Mouse (Mus musculus) layer of hippocampus, adult 11-12 months (tissue): ENCODE measurements around the gene Il11.
A peak's percentile ranks its signal among the peaks of the same experiment; 100 is the strongest.
"Not testable (repeated sequence)": the region's sequence is repeated elsewhere in the genome, so short reads cannot be mapped to it uniquely, and the experiment has no call there.

ENCODE experiments used
- DNase-seq: peaks from one replicate; pipeline ENCODE4 v3.0.0; 2022; ENCODE audit warnings: low spot score

The Il11 gene

DNA sequence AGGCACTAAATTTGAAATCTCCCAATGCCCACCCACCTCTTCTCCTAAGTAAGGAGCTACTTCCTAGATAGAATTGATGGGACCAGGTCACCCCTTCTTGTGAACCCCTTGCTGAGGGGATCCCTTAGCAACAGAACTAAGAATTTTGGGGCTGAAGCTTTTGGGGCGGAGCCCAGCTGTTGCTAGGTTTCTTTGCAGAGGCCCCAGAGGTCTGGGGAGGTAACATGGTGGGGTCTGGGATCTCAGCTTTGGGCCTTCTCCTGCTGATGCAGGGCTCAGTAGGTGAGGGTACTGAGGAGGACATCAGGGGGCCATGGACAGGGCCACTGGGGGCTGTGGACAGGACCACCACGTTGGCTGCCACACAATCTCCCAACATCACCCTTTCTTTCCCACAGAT lies at the start of gene Il11, which contains the start of gene Tmem190:
Gene Il11 (minus strand): TSS at position 101 of the 400 bp plus-strand sequence.
Gene Tmem190 (plus strand): TSS at position 179 of the 400 bp plus-strand sequence.
- no peak for DNase-seq

DNA sequence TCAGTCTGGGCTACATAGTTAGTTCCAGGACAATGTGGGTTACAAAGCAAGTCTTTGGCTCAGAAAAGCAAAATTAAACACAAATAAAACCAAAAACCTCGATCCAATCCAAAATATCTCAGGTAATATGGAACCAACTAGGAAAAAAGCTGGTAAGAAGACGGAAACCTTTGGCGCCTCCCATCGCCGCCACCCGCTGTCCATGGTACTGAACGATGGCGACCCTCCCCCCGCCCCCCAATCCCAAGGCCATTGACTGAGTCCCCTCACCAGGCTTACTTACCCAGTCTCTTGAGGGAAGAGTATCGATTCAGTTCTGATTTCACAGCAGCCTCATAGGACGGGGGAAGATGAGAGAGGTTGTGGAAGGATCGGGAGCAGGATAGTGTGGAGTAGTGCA lies 47.8 kb upstream of the Il11 start:
- no peak for DNase-seq

- DNase-seq = no peak
Observed at GRCm38 (mm10) chr7:4825365-4825764, 42.7 kb upstream of the Il11 start.

DNA sequence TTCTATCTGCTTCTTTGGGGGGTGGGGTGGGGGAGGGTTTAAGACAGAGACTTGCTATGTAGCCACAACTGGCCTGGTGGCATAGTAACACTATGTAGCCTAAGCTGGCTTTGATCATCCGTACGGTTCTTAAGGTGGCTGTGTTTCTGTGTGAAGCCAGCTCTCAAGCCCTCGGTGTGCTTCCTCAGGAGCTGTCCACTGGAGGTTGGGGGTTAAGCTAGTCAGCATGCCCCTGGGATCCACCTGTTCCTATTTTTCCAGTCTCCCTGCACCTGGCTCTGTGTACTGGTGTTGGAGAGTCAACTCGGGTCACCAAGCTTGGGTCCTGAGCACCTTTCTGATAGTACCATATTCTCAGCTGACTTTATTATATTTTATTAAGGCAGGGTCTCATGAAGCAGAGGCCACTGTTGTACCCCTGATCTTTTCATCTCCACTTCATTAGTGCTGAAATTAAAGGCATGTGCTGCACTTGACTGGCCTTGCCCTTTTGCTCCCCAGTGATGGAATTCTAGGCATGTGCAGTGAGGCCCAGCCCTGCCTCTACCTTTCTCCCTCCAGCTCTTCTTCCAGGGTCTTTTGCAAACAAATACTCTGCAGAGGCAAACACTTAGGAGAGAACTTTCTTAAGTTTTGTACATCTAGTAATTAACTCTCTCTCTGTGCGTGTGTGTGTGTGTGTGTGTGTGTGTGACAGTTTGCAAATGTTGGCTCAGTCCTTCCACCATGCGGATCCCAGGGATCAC lies 39.7 kb upstream of the Il11 start:
- DNase-seq = no peak

- peak; percentile 43 for DNase-seq
Observed at GRCm38 (mm10) chr7:4821690-4822089, 39.0 kb upstream of the Il11 start.

- not testable (repeated sequence) for DNase-seq
Observed at GRCm38 (mm10) chr7:4820925-4821324, 38.3 kb upstream of the Il11 start.

DNA sequence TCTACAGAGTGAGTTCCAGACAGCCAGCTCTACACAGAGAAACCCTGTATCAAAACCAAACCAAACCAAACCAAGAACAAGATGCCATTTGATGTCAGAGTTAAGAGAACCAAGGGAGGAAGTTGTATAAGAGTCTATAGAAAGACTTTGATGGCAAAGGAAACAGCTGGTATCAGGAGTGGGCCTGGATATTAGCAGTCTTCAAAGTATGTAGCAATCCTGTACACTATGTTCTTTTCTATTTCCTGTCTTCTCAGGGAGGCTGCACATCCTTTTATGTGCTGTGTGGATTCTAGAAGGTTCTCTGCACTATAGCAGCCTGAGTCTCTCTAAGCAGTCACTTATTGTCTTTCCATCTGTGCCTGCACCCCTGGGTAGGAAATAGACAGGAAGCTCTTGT lies 33.9 kb upstream of the Il11 start:
- no peak for DNase-seq

- DNase-seq = no peak
Observed at GRCm38 (mm10) chr7:4813105-4813791, 30.6 kb upstream of the Il11 start.

GRCm38 (mm10) chr7:4812303-4813104 lies 29.8 kb upstream of the Il11 start, which contains the start of gene Ube2s:
Gene Ube2s, minus strand, starts transcription at chr7:4812590.
- DNase-seq = peak; percentile 98

GRCm38 (mm10) chr7:4811842-4812302 lies 29.2 kb upstream of the Il11 start:
- DNase-seq = peak; percentile 51

GRCm38 (mm10) chr7:4811131-4811530 lies 28.5 kb upstream of the Il11 start:
- not testable (repeated sequence) for DNase-seq

DNA sequence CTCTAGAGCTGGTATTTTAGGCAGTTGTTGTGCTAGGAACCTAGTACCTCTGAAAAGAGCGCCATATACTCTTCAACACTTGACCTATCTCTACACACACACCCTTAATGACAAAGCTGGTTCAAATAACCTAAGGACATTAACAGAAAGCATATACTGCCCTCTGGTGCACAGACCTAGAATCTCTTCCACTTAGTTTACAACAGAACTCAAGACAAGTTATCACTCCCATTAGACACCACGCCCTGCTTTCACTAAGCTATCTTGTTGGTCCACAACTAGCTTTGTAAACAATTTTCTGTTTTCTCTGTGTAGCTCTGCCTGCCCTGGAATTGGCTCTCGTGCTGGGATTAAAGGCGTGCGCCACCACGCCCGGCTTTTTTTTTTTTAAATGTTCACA lies 24.1 kb upstream of the Il11 start:
- peak; percentile 57 for DNase-seq

DNA sequence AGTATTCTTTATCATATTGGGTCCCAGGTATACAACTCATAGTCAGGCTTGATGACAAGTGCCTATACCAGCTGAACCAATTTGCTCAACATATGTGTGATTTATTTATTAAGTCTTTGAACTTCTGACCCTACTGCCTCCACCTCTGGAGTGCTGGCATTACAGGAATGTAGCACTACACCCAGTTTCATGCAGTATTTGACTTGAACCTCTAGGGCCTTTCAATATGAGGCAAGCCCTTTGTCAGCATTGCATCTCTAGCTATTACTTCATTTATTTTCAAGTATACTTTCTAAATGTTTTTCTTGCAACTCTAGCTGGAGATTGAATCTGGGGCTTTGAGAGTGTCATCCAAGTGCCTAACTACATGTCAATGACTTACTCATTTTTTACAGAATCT lies 19.6 kb upstream of the Il11 start:
- no peak for DNase-seq

GRCm38 (mm10) chr7:4795767-4796433 lies 13.2 kb upstream of the Il11 start:
- peak; percentile 30 for DNase-seq

DNA sequence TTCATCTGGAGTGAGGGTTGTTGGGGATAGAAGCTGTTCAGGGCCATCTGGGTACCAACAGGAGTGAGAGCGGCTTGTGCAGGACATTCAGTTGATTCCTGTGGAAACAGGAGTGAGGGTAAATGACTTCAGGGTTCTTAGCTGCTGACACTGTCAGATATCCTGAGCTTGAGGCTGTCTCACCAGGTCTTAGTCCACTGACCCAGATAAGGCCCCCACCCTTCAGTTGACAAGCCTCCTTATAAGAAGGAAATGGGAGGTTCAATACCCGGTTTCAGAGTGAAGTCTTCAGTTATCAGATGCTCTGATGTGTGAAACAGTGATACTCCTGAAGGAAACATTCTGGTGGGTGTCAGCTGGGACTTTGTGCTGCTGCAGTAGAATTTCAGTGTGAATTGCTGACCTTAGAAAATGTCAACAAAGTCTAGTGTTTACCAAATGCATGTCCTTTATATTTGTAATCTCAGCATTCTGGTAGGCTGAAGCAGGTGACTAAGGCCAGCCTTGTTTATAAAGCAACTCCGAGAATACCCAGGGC lies 12.0 kb upstream of the Il11 start:
- no peak for DNase-seq

DNA sequence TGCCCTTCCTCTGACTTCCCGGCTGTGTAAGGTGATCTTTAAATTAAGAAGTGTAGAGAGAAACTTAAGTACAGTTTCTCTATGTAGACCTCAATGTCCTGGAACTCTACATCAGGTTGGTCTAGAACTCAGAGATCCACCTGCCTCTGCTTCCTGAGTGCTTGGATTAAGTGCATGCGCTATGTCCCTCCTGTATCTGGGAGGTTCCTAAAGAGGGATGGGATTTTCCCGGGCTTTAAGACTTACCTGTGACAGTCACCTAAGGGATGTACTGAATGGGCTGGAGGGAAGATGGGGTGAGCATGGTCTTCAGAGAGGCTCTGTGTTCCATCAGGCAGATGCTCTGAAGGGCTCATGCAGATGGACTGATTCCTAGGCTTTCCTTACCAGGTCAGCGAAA lies 11.0 kb upstream of the Il11 start:
- no peak for DNase-seq

DNA sequence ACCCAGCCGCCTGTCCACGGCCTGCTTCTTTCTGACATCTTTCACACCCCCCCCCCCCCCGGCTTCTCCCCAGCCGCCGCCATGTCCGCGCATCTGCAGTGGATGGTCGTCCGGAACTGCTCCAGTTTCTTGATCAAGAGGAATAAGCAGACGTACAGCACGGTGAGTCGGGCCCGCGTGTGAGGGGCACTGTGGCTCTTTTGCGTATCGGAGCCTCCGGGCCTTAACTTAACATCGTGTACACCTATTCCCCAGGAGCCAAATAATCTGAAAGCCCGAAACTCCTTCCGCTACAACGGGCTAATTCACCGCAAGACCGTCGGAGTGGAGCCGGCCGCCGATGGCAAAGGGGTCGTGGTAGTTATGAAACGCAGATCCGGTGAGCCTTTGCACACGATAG lies 10.6 kb upstream of the Il11 start:
- DNase-seq = peak; percentile 24

- DNase-seq = peak; percentile 96
Observed at GRCm38 (mm10) chr7:4792278-4793212, 9.9 kb upstream of the Il11 start, which contains the start of gene Rpl28. Gene Rpl28, plus strand, starts transcription at chr7:4792874.

DNA sequence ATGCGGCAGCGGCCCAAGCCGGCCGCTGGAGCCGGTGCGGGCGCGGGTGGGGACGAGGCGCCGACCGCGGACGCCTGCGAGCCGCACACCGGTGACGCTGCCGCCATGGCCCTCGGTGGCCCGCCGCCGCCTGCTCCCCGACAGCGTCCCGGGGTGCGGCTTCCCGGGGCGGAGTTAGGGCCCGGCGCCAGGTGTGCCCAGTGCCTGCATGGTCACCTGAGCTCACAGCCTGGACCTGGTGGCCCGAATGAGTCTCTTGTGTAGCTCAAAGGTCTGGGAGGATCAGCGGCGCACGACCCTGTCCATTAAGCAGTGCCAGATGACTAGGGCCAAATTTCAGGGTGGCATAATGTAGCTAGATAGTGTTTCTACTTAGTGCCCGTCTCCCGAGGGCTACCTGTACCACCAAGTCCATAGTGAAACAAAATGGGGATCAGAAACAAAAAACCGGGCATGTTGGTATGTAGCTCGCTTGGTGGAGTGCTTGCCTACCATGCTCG lies 6.8 kb upstream of the Il11 start, which contains the start of gene Tmem238:
Gene Tmem238 (minus strand): TSS at position 221 of the 500 bp plus-strand sequence.
- DNase-seq = peak; percentile 27
